Mouse (Mus musculus) limb, embryonic 14.5 days (tissue): ENCODE results near the gene Sgpp1. TPM values are rescaled to one million over a fixed set of nuclear protein-coding genes. Genes with fewer than 3 reads are reported as not detected.

Source experiments
- ATAC-seq: fragments of 200-750 bp; cut with Nextera tagmentation; 2 replicates; pipeline ENCODE4 v1.8.0; 2017; ENCODE audit warnings: low read depth, moderate number of reproducible peaks, moderate TSS enrichment; ENCODE audit not compliant: low FRiP score
- DNase-seq: peaks from one replicate; pipeline ENCODE4 v3.0.0-alpha.2; 2015; ENCODE audit warnings: low spot score
- H3K27ac ChIP-seq: fragments of 300-500 bp; sonication (generic); replicated peaks from 2 replicates; pipeline ENCODE4 v1.5.1; 2014; ENCODE audit warnings: low read depth, mild to moderate bottlenecking, low read length, moderate library complexity, mixed read lengths
- H3K27me3 ChIP-seq: fragments of 300-500 bp; sonication (generic); 2 replicates; pipeline ENCODE4 v1.6.1; 2014; ENCODE audit warnings: low read length, mixed read lengths; ENCODE audit not compliant: control insufficient read depth, insufficient read depth
- H3K36me3 ChIP-seq: fragments of 300-500 bp; sonication (generic); 2 replicates; pipeline ENCODE4 v1.6.1; 2014; ENCODE audit warnings: mild to moderate bottlenecking, low read length, moderate library complexity, mixed read lengths; ENCODE audit not compliant: control insufficient read depth, insufficient read depth
- H3K4me1 ChIP-seq: fragments of 300-500 bp; sonication (generic); 2 replicates; pipeline ENCODE4 v1.6.1; 2014; ENCODE audit warnings: antibody characterized with exemption, low read length, mixed read lengths; ENCODE audit not compliant: control insufficient read depth, insufficient read depth
- H3K4me2 ChIP-seq: fragments of 300-500 bp; sonication (generic); replicated peaks from 2 replicates; pipeline ENCODE4 v1.6.1; 2014; ENCODE audit warnings: low read depth, mild to moderate bottlenecking, low read length, moderate library complexity; ENCODE audit not compliant: severe bottlenecking
- H3K4me3 ChIP-seq: fragments of 300-500 bp; sonication (generic); replicated peaks from 2 replicates; pipeline ENCODE4 v1.5.1; 2014; ENCODE audit warnings: low read length
- H3K9ac ChIP-seq: fragments of 300-500 bp; sonication (generic); 2 replicates; pipeline ENCODE4 v1.6.1; 2014; ENCODE audit warnings: mild to moderate bottlenecking, low read depth, low read length, moderate library complexity; ENCODE audit not compliant: severe bottlenecking
- H3K9me3 ChIP-seq: fragments of 300-500 bp; sonication (generic); 2 replicates; pipeline ENCODE4 v1.6.1; 2016; ENCODE audit warnings: low read length; ENCODE audit not compliant: control insufficient read depth
- POLR2A ChIP-seq: fragments of 200-500 bp; IDR thresholded peaks from 2 replicates; pipeline ENCODE4 v1.8.0; 2012; ENCODE audit warnings: inconsistent platforms, mild to moderate bottlenecking, moderate library complexity, borderline replicate concordance; ENCODE audit not compliant: insufficient read depth, insufficient read length; ENCODE audit errors: extremely low read depth
- WGBS: fragments of 180-500 bp; shearing (Covaris S2); extraction: QIAGEN DNeasy Blood & Tissue Kit; methylation state at CpG from one replicate; pipeline ENCODE4 v1.1.7; 2014; 5-methylcytosine and 5-hydroxymethylcytosine counted together
- polyA plus RNA-seq, 2 experiments: library from polyadenylated mRNA; depleted of rRNA in 1 of 2; stranded (reverse) in 1 of 2; unstranded in 1 of 2; fragments of >200 nt; fragmentation: Nextera tagmentation in 1 of 2; extraction: Ambion mirVana in 1 of 2; gene quantifications; 2 replicates each; pipeline versions ENCODE4 v1.2.1 to v1.2.3; 2012 to 2014

Sgpp1 gene
- polyA plus RNA-seq, 2 experiments = 18.4 to 36.8 TPM

GRCm38 (mm10) chr12:75683598-75683997, 51.9 kb downstream of the Sgpp1 start:
- Histone ChIP-seq H3K9ac (no peak overlapping the region), H3K27me3 (no peaks in the 10 kb centered on the region), H3K36me3 (no peaks in the 10 kb centered on the region), H3K4me2 (no peak overlapping the region), H3K4me3 (no peak overlapping the region), H3K27ac (no peak overlapping the region), H3K9me3 (no peaks in the 10 kb centered on the region), H3K4me1 (no peaks in the 10 kb centered on the region)
- ATAC-seq = no peak
- TF ChIP-seq POLR2A = no peak
- no peak for DNase-seq
- 91% methylated on average over 4 of the region's 4 CpGs for WGBS

- WGBS = 46% methylated on average over 2 of the region's 2 CpGs
These were observed 52.7 kb downstream of the Sgpp1 start for GRCm38 (mm10) chr12:75682842-75683241.

DNA sequence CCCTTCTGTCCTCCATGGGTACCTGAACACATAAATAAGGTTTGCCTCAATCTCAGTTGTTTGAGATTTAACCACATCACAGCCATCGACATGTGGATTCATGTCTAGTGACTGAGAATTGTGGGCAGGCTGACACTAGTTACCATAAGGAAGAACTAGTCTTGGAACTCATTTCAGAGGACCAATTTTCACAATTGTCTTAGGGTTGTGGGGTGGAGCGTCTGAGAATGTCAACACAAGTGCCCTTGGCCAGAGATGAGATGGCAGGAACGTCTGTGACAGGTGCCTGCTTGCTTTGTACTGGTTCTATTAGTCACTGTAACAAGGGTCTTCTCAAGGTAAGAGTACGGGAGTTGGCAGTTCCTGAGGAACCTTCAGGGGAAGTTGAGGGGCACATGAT, 54.4 kb downstream of the Sgpp1 start:
- no peak overlapping the region for H3K9ac ChIP-seq
- H3K4me2 ChIP-seq = no peak overlapping the region
- no peaks in the 10 kb centered on the region for H3K36me3 ChIP-seq
- H3K4me3 ChIP-seq = no peak overlapping the region
- no peaks in the 10 kb centered on the region for H3K4me1 ChIP-seq
- ATAC-seq (no peak), DNase-seq (no peak)
- no peak for TF ChIP-seq POLR2A
- no peaks in the 10 kb centered on the region for H3K27me3 ChIP-seq
- H3K9me3 ChIP-seq = no peaks in the 10 kb centered on the region
- H3K27ac ChIP-seq = no peak overlapping the region
- 80% methylated on average over 4 of the region's 4 CpGs for WGBS

More at GRCm38 (mm10) chr12:75682842-75683241, 52.7 kb downstream of the Sgpp1 start:
- Histone ChIP-seq H3K36me3 (no peaks in the 10 kb centered on the region), H3K27ac (no peak overlapping the region), H3K27me3 (no peaks in the 10 kb centered on the region), H3K9me3 (no peaks in the 10 kb centered on the region), H3K4me1 (no peaks in the 10 kb centered on the region), H3K9ac (no peak overlapping the region), H3K4me2 (no peak overlapping the region), H3K4me3 (no peak overlapping the region)
- DNase-seq = no peak
- no peak for ATAC-seq
- no peak for TF ChIP-seq POLR2A

DNA sequence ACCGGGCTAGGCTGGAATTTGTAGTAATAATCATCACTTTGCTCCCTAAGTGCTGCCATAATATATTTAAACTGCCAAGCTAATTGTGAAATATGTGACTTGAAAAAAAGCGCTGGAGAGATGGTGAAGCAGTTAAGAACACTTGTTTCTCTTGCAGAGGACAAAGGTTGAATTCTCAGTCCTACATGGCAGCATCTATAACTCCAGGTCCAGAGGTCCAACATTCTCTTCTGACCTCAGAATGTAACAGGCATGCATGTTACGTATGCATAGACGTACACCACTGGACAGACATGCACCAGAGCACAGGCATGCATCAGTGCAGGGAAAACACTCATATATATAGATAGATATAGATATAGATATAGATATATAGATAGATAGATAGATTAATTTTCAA, 57.1 kb downstream of the Sgpp1 start:
- 88% methylated on average over 4 of the region's 4 CpGs for WGBS
- Histone ChIP-seq H3K4me2 (no peak overlapping the region), H3K27me3 (no peaks in the 10 kb centered on the region), H3K4me3 (no peak overlapping the region), H3K36me3 (no peaks in the 10 kb centered on the region), H3K9ac (no peak overlapping the region), H3K27ac (no peak overlapping the region), H3K4me1 (no peaks in the 10 kb centered on the region), H3K9me3 (no peaks in the 10 kb centered on the region)
- no peak for TF ChIP-seq POLR2A
- ATAC-seq (no peak), DNase-seq (no peak)

GRCm38 (mm10) chr12:75672630-75673029, 62.9 kb downstream of the Sgpp1 start:
- Histone ChIP-seq H3K4me2 (no peak overlapping the region), H3K9ac (no peak overlapping the region), H3K27me3 (no peaks in the 10 kb centered on the region), H3K4me3 (no peak overlapping the region), H3K9me3 (no peaks in the 10 kb centered on the region), H3K4me1 (peaks cover 6% of the 10 kb centered on the region; the same call in 1 of the 2 replicates), H3K36me3 (no peaks in the 10 kb centered on the region), H3K27ac (no peak overlapping the region)
- TF ChIP-seq POLR2A = no peak
- ATAC-seq = no peak
- DNase-seq = no peak
- WGBS = 89% methylated on average over 4 of the region's 4 CpGs

DNA sequence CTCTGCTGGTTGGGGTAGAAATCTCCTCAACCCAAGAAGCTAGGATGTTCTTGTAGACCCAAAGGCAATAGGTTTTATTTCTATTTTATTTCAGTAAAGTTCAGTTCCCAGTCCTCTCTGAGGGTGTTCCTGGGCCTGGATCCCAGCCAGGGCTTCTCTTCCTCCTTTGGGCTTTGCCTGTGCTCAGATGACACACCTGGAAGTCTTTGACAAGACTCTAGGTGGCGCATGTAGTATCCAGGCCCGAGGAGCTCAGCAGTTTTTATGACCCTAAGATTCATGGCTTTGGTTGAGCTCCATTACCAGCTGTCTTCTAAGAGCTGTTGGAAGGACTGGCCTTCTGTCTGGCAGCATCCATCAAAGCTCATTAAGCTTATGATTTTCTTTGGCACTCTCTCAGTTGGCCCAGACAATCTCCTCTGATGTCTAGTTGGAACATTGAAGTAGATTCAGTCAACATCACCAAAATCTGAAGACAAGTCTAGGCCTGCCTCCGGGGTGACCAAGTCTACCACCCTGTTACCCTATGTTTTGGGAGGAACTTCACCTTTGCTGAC, 63.7 kb downstream of the Sgpp1 start:
- no peaks in the 10 kb centered on the region for H3K36me3 ChIP-seq
- no peak for TF ChIP-seq POLR2A
- H3K9ac ChIP-seq = no peak overlapping the region
- no peaks in the 10 kb centered on the region for H3K27me3 ChIP-seq
- peaks cover 6% of the 10 kb centered on the region; the same call in 1 of the 2 replicates for H3K4me1 ChIP-seq
- no peaks in the 10 kb centered on the region for H3K9me3 ChIP-seq
- H3K4me2 ChIP-seq = no peak overlapping the region
- WGBS = 63% methylated on average over 3 of the region's 3 CpGs
- ATAC-seq (no peak), DNase-seq (no peak)
- H3K27ac ChIP-seq = no peak overlapping the region
- no peak overlapping the region for H3K4me3 ChIP-seq
